Mouse (Mus musculus) left cerebral cortex, adult 6 months (tissue): Measurements from ENCODE around the gene Ppp1r9b. TPM values are rescaled to one million over a fixed set of nuclear protein-coding genes. Genes with fewer than 3 reads are reported as not detected.

Source experiments
- long read RNA-seq, 2 experiments: library from polyadenylated mRNA; unstranded; transcript quantifications; one replicate each; pipeline ENCODE4 v2.0.0; 2019 to 2020
- polyA plus RNA-seq: library from polyadenylated mRNA; unstranded; fragments of <200 nt; fragmentation: Nextera tagmentation; gene quantifications from 2 replicates; pipeline ENCODE4 v1.2.3, GENCODE M21; 2021

Gene Ppp1r9b
- polyA plus RNA-seq: 26.6 and 46.8 TPM in 2 replicates
- long read RNA-seq, experiment 1, full-length matches to known transcripts: 71 of 153 reads
- long read RNA-seq, experiment 1, partial matches to known transcripts: 76 of 153 reads
- long read RNA-seq, experiment 1, other reads (novel, unspliced or antisense): 6 of 153 reads
- long read RNA-seq, experiment 2, partial matches to known transcripts: 46 of 47 reads
- long read RNA-seq, experiment 2, other reads (novel, unspliced or antisense): 0 of 47 reads

GRCm38 (mm10) chr11:94990749-94991577, at the start of gene Ppp1r9b:
Gene Ppp1r9b (plus strand): TSS chr11:94991035.

DNA sequence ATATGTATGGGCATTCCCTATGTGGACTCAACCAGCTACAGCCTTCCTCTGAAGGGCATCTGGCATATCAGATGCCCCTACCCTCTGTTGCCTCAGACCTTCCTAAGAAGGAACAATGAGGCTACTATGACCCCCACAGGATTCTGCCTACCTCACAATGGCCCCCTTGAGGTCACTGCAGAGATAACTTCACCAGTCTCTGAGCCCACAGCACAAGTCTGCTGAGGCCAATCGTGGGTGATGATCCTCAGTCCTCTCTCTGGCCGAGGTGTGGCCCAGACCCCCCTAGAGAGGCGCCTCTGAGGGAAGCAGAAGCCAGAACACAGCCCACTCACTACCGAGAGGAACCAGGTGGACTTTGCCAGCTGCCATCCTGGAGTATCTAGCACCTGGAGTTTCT, 23.4 kb upstream of the Ppp1r9b start, which contains the start of gene Hils1:
Gene Hils1, plus strand, starts transcription at position 175 of the 400 bp plus-strand sequence.

GRCm38 (mm10) chr11:94976199-94976598, 14.6 kb upstream of the Ppp1r9b start, which contains the start of gene Sgca:
Gene Sgca (minus strand): TSS chr11:94976327.

GRCm38 (mm10) chr11:95009629-95010014, 18.8 kb downstream of the Ppp1r9b start, which contains the start of gene Samd14:
Gene Samd14 (plus strand): TSS chr11:95009879.

GRCm38 (mm10) chr11:95041139-95041609, 50.3 kb downstream of the Ppp1r9b start, which contains the start of gene Pdk2:
Gene Pdk2 (minus strand): TSS chr11:95041354.

Other genes with a start within 250 kb of the Ppp1r9b start
- not detected in 2 replicates for gene Cdc34b, start 249.3 kb upstream of the Ppp1r9b start, polyA plus RNA-seq
- not detected in 2 replicates for gene Tmem92, start 208.3 kb upstream of the Ppp1r9b start, polyA plus RNA-seq
- 1.2 and 3.4 TPM in 2 replicates for gene Col1a1, start 54.8 kb upstream of the Ppp1r9b start, polyA plus RNA-seq
- gene Hils1, start 23.4 kb upstream of the Ppp1r9b start, polyA plus RNA-seq: not detected in 2 replicates
- 0.41 and 1.1 TPM in 2 replicates for gene Sgca, start 14.7 kb upstream of the Ppp1r9b start, polyA plus RNA-seq
- 10.4 and 12.8 TPM in 2 replicates for gene Samd14, start 18.8 kb downstream of the Ppp1r9b start, polyA plus RNA-seq
- gene Pdk2, start 50.3 kb downstream of the Ppp1r9b start, polyA plus RNA-seq: 94.4 and 113 TPM in 2 replicates
- gene Itga3, start 85.8 kb downstream of the Ppp1r9b start, polyA plus RNA-seq: 1.9 and 2.3 TPM in 2 replicates
- gene Dlx3, start 129.1 kb downstream of the Ppp1r9b start, polyA plus RNA-seq: not detected in 2 replicates
- 0.28 and 0.49 TPM in 2 replicates for gene Dlx4, start 155.2 kb downstream of the Ppp1r9b start, polyA plus RNA-seq